Mouse (Mus musculus): ENCODE measurements around the gene Gapdh.

Gene Gapdh

GRCm38 (mm10) chr6:125148926-125149568, 17.2 kb downstream of the Gapdh start:
- no peak for DNase-seq (ENCODE audit: low spot score)

DNA sequence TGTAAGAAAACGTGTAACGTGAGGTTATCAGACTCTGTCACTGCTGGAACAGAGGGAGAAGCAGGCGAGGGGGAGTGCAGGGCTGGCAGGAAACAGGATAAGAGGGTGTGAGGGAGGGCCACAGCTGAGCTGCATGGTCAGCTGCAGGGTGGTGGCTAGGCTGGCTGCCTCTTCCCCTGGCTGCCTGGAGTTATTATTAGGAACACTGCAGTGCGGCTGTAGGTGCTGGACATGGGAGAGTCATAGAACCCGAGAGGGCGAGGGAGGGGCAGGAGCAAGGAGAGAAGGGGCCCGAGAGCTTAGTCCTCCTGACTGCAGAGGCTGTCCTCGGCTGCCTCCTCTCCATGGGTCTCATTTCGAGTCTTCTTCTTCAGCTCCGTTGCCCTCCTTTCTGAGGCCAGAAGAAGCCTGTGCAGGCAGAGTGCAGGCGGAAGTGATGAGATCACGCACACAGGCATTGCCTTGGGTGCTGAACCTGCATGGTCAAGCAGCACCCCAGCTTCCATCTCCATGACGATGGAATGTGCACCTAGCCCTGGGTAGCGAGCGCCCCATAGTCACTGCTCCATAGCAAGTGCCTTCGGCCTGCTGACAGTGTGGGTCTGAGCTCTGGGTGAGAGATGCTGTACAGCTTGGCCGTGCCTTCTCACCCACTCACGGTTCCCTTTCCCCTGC, 17.9 kb downstream of the Gapdh start:
- peak; percentile 50 for DNase-seq (ENCODE audit: low spot score)

- DNase-seq (ENCODE audit: low spot score), result no peak
Observed at GRCm38 (mm10) chr6:125147329-125147728, 18.9 kb downstream of the Gapdh start.

DNA sequence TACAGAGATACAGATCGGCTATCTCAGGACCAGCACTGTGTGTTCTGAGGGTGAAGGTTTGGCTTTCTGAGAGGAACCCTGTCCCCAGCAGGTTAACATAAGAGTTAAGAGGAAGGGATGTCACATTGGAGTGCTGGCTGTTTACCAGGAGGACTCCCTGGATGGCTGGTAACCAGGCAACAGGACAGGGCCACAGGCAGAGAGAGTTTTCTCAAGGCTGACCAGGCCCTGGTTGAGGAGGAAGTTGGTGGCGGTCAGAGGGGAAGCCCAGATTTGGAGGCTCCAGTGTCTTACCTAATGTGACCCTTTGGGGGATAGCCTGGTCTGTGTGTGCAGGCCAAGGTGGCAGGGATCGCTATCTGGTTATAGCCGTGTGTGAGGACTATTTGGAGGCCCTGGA, 19.5 kb downstream of the Gapdh start:
- DNase-seq (ENCODE audit: low spot score), result no peak

GRCm38 (mm10) chr6:125146148-125146547, 20.1 kb downstream of the Gapdh start:
- DNase-seq (ENCODE audit: low spot score), result no peak

GRCm38 (mm10) chr6:125145479-125145951, 20.8 kb downstream of the Gapdh start:
- no peak for DNase-seq (ENCODE audit: low spot score)

DNA sequence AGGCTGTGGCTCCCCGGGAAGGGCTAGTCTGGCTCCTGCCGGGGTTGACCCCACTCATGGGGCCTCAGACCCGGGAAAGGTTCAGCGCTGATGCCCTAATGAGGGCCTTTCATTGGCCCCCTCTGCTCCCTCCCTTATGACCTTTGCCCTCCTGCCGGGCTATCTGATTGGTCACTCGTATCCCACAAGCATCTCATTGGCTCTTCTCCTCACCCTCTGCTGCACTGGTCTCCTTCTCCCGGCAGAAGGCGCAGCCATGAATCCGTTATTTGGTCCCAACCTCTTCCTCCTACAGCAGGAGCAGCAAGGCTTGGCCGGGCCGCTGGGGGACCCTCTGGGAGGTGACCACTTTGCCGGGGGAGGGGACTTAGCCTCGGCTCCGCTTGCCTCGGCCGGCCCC, 21.3 kb downstream of the Gapdh start, which contains the start of gene Iffo1:
Gene Iffo1 (plus strand): TSS at position 241 of the 400 bp plus-strand sequence.
- peak; percentile 84 for DNase-seq (ENCODE audit: low spot score)

- DNase-seq (ENCODE audit: low spot score), result no peak
Observed at GRCm38 (mm10) chr6:125143904-125144303, 22.4 kb downstream of the Gapdh start.

GRCm38 (mm10) chr6:125143128-125143527, 23.1 kb downstream of the Gapdh start:
- no peak for DNase-seq (ENCODE audit: low spot score)

DNA sequence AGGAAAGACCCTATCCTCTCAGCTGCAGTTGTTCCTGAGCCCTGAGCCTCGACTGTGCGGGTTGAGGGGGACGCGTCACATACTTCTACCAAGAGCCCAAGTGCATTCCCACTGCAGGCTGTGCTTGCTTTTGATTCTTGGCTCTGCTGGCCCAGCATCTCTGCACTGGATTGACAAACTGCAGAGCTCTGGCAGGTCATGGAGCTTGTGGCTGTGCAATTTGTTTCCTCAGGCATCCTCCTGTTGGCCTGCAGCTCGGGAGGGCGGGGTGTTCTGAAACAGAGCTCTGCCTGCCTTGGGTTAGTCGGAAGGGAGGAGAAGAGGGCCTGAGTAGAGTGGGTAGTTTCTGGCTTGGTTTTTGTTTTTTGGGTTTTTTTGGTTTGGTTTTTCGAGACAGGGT, 23.8 kb downstream of the Gapdh start:
- no peak for DNase-seq (ENCODE audit: low spot score)

- no peak for DNase-seq (ENCODE audit: low spot score)
Observed at GRCm38 (mm10) chr6:125139747-125140146, 26.5 kb downstream of the Gapdh start.

- no peak for DNase-seq (ENCODE audit: low spot score)
Observed at GRCm38 (mm10) chr6:125137002-125137671, 29.1 kb downstream of the Gapdh start.

- DNase-seq (ENCODE audit: low spot score), result no peak
Observed at GRCm38 (mm10) chr6:125132470-125132869, 33.8 kb downstream of the Gapdh start.

- DNase-seq (ENCODE audit: low spot score), result peak; percentile 80
Observed at GRCm38 (mm10) chr6:125131302-125132156, 34.7 kb downstream of the Gapdh start, which contains the start of gene Nop2. Gene Nop2 (plus strand): TSS chr6:125131909.

DNA sequence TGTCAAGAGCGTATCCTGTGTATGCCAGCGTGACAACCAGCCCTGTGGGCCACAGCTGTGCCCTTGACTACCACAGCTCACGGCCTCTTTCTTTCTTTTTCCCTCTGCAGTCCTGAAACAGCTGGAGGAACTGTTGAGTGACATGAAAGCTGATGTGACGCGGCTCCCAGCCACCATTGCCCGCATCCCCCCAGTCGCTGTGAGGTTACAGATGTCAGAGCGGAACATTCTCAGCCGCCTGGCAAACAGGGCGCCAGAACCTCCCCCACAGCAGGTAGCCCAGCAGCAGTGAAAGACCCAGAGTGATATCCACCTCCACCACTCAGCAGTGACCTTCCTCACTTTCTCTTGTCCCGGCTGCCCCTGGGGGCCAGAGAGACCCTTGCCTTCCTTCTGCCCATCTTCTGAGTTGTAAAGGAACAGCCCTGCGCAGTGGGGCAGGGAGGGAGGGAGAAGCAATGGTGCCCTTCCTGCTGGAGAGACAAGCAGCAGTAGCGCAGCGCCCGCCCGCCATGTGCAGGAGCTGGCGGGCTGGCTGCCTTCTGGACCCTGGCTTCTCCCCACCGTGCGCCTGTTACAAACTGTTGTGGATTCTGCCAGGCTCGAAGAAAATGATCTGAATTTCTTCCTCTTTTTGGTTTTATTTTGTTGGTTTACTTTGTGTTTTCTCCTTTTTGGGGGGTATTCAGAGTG, 36.4 kb downstream of the Gapdh start:
- no peak for DNase-seq (ENCODE audit: low spot score)

DNA sequence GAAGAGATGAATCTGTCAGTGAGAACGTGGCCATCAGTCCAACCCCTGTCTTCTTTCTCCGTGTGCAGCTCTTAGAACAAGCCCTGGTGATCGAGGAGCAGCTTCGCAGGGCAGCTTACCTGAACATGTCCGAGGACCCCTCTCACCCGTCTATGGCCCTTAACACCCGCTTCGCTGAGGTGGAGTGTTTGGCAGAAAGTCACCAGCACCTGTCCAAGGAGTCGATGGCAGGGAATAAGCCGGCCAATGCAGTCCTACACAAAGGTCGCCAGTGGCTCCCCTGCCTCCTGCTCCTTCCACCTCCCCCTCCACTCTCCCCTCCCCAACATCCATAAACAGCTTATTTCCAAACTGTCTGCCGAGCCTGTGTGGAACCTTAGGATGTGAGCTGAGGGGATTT, 37.5 kb downstream of the Gapdh start:
- DNase-seq (ENCODE audit: low spot score), result no peak

DNA sequence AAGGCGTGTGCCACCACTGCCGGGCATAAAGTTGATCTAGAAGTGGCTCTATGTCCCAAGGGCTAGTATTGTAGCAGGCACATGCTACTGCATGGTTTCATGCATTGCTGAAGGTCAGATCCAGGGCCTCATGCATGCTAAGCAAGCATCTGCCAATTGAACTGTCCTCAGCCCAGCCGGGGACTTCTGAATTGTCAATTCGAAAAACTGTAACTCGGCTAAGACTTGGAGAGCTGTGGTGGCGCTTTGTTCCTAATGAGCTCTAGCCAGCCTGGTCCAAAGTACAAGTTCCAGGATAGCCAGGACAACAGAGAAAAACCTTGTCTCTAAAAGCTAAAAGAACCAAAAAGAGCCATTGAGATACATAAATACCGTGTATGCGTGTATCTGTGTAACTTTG, 46.9 kb downstream of the Gapdh start:
- no peak for DNase-seq (ENCODE audit: low spot score)

GRCm38 (mm10) chr6:125112553-125112952, 53.7 kb downstream of the Gapdh start:
- no peak for DNase-seq (ENCODE audit: low spot score)

Measured in ovary, adult 18-20 months (tissue).